Mouse (Mus musculus) cerebellum, adult 2 months (tissue): ENCODE data around the gene Gabpa. TPM values are rescaled to one million over a fixed set of nuclear protein-coding genes. Genes with fewer than 3 reads are reported as not detected.
A peak's percentile ranks its signal among the peaks of the same experiment; 100 is the strongest.

Source experiments
- DNase-seq, 2 experiments: peaks; one replicate each; pipeline ENCODE4 v3.0.0; 2021
- H3K27ac ChIP-seq: fragments of 200-500 bp; 2 replicates; pipeline ENCODE4 v1.5.1; 2012; ENCODE audit warnings: low read length, control low read depth, inconsistent platforms; ENCODE audit not compliant: insufficient read depth
- H3K27me3 ChIP-seq: fragments of 200-500 bp; 2 replicates; pipeline ENCODE4 v1.6.1; 2012; ENCODE audit warnings: inconsistent platforms, mild to moderate bottlenecking, low read length, moderate library complexity; ENCODE audit not compliant: control insufficient read depth, insufficient read depth
- H3K4me1 ChIP-seq: fragments of 200-500 bp; 2 replicates; pipeline ENCODE4 v1.6.1; 2011; ENCODE audit warnings: low read length; ENCODE audit not compliant: control insufficient read depth, insufficient read depth
- H3K4me3 ChIP-seq: fragments of 200-500 bp; replicated peaks from 2 replicates; pipeline ENCODE3; 2011; ENCODE audit warnings: mild to moderate bottlenecking, low read depth, low read length, control low read depth; ENCODE audit not compliant: insufficient read depth
- CTCF ChIP-seq: fragments of 200-500 bp; IDR thresholded peaks from 2 replicates; pipeline ENCODE4 v1.5.1; 2011; ENCODE audit warnings: low read depth, mild to moderate bottlenecking, control low read depth, low read length, moderate library complexity, borderline replicate concordance; ENCODE audit not compliant: insufficient read depth
- POLR2A ChIP-seq: fragments of 200-500 bp; IDR thresholded peaks from 2 replicates; pipeline ENCODE4 v1.6.1; 2011; ENCODE audit warnings: low read length, control low read depth, borderline replicate concordance; ENCODE audit not compliant: insufficient read depth
- WGBS: fragments of 180-500 bp; shearing (Covaris S2); methylation state at CpG from one replicate; pipeline ENCODE4 v1.1.7; 2018; 5-methylcytosine and 5-hydroxymethylcytosine counted together
- polyA plus RNA-seq: library from polyadenylated mRNA; depleted of rRNA; stranded (reverse); fragments of >200 nt; gene quantifications from 2 replicates; pipeline ENCODE4 v1.2.3, GENCODE M21; 2012; rRNA removed

Gene Gabpa
- 18.7 and 20.6 TPM in 2 replicates for polyA plus RNA-seq

GRCm38 (mm10) chr16:84834745-84835440 is at the start of gene Gabpa:
Gene Gabpa, plus strand, starts transcription at chr16:84834925.
- under 1% methylated on average over 52 of the region's 52 CpGs for WGBS
- DNase-seq = peak; percentile 92 to 97
- Histone ChIP-seq H3K27me3 (no peaks in the 10 kb centered on the region), H3K27ac (peak within 1 kb of the TSS; percentile 89), H3K4me3 (peak within 1 kb of the TSS; percentile 95), H3K4me1 (peaks cover 8% of the 10 kb centered on the region)
- TF ChIP-seq CTCF (no peak), POLR2A (peak; percentile 74)

- no peak for TF ChIP-seq CTCF
- TF ChIP-seq POLR2A = no peak
- whole genome bisulfite sequencing = 46% methylated on average over 7 of the region's 7 CpGs
Observed at GRCm38 (mm10) chr16:84784966-84785365, 49.8 kb upstream of the Gabpa start.

GRCm38 (mm10) chr16:84790595-84791165 is 44.0 kb upstream of the Gabpa start:
- whole genome bisulfite sequencing = 79% methylated on average over 2 of the region's 2 CpGs
- DNase-seq = no peak
- Histone ChIP-seq H3K27me3 (no peaks in the 10 kb centered on the region), H3K4me3 (no peak overlapping the region), H3K4me1 (no peaks in the 10 kb centered on the region), H3K27ac (no peak overlapping the region)
- TF ChIP-seq CTCF (no peak), POLR2A (no peak)

More at GRCm38 (mm10) chr16:84784966-84785365, 49.8 kb upstream of the Gabpa start:
- no peak for DNase-seq
- Histone ChIP-seq H3K27ac (no peak overlapping the region), H3K4me3 (no peak overlapping the region), H3K4me1 (no peaks in the 10 kb centered on the region), H3K27me3 (no peaks in the 10 kb centered on the region)

- H3K27me3 ChIP-seq = no peaks in the 10 kb centered on the region
- no peak overlapping the region for H3K4me3 ChIP-seq
- no peak for TF ChIP-seq CTCF
- TF ChIP-seq POLR2A = no peak
- H3K27ac ChIP-seq = no peak overlapping the region
- H3K4me1 ChIP-seq = no peaks in the 10 kb centered on the region
- DNase-seq = no peak
- WGBS = 90% methylated on average over 14 of the region's 14 CpGs
Observed at GRCm38 (mm10) chr16:84793401-84793800, 41.3 kb upstream of the Gabpa start.

GRCm38 (mm10) chr16:84795337-84795736 is 39.4 kb upstream of the Gabpa start:
- Histone ChIP-seq H3K27me3 (no peaks in the 10 kb centered on the region), H3K4me3 (no peak overlapping the region), H3K4me1 (no peaks in the 10 kb centered on the region), H3K27ac (no peak overlapping the region)
- TF ChIP-seq POLR2A = no peak
- no peak for TF ChIP-seq CTCF
- DNase-seq = no peak
- WGBS = 51% methylated on average over 3 of the region's 3 CpGs

GRCm38 (mm10) chr16:84796678-84797077 is 38.0 kb upstream of the Gabpa start:
- Histone ChIP-seq H3K4me3 (no peak overlapping the region), H3K27me3 (no peaks in the 10 kb centered on the region), H3K4me1 (no peaks in the 10 kb centered on the region), H3K27ac (no peak overlapping the region)
- no peak for DNase-seq
- WGBS = 59% methylated on average over 9 of the region's 9 CpGs
- TF ChIP-seq CTCF (no peak), POLR2A (no peak)

GRCm38 (mm10) chr16:84800038-84800437 is 34.7 kb upstream of the Gabpa start:
- Histone ChIP-seq H3K4me1 (no peaks in the 10 kb centered on the region), H3K4me3 (no peak overlapping the region), H3K27me3 (no peaks in the 10 kb centered on the region), H3K27ac (no peak overlapping the region)
- TF ChIP-seq CTCF (no peak), POLR2A (no peak)
- no peak for DNase-seq
- 98% methylated on average over 1 of the region's 2 CpGs for WGBS

GRCm38 (mm10) chr16:84802217-84802616 is 32.5 kb upstream of the Gabpa start:
- Histone ChIP-seq H3K27me3 (no peaks in the 10 kb centered on the region), H3K4me3 (no peak overlapping the region), H3K4me1 (no peaks in the 10 kb centered on the region), H3K27ac (no peak overlapping the region)
- no peak for TF ChIP-seq POLR2A
- TF ChIP-seq CTCF = no peak
- 58% methylated on average over 6 of the region's 6 CpGs for WGBS
- no peak for DNase-seq

- Histone ChIP-seq H3K4me3 (no peak overlapping the region), H3K27ac (no peak overlapping the region)
- 88% methylated on average over 5 of the region's 5 CpGs for whole genome bisulfite sequencing
Observed at GRCm38 (mm10) chr16:84804866-84805265, 29.9 kb upstream of the Gabpa start.

More at GRCm38 (mm10) chr16:84804866-84805265, 29.9 kb upstream of the Gabpa start:
- no peak for TF ChIP-seq CTCF
- TF ChIP-seq POLR2A = no peak
- no peak for DNase-seq
- H3K27me3 ChIP-seq = no peaks in the 10 kb centered on the region
- H3K4me1 ChIP-seq = no peaks in the 10 kb centered on the region
